Mouse (Mus musculus) inflammation-experienced regulatory T-cells, adult 6 months (primary cell): ENCODE data around the gene Gnptab. TPM values are rescaled to one million over a fixed set of nuclear protein-coding genes. Genes with fewer than 3 reads are reported as not detected.
"Not testable (repeated sequence)": the region's sequence is repeated elsewhere in the genome, so short reads cannot be mapped to it uniquely, and the experiment has no call there.

Source experiments
- ATAC-seq: one replicate; pipeline ENCODE4 v1.8.0; 2017
- polyA plus RNA-seq, 3 experiments: library from polyadenylated mRNA; unstranded; fragments of 100-300 nt; shearing (Covaris generic); gene quantifications; one replicate each; pipeline ENCODE4 v1.2.1; 2017

Gnptab gene
- 1 to 10 TPM; 6.5 to 9.1 (median 6.8) TPM for polyA plus RNA-seq

DNA sequence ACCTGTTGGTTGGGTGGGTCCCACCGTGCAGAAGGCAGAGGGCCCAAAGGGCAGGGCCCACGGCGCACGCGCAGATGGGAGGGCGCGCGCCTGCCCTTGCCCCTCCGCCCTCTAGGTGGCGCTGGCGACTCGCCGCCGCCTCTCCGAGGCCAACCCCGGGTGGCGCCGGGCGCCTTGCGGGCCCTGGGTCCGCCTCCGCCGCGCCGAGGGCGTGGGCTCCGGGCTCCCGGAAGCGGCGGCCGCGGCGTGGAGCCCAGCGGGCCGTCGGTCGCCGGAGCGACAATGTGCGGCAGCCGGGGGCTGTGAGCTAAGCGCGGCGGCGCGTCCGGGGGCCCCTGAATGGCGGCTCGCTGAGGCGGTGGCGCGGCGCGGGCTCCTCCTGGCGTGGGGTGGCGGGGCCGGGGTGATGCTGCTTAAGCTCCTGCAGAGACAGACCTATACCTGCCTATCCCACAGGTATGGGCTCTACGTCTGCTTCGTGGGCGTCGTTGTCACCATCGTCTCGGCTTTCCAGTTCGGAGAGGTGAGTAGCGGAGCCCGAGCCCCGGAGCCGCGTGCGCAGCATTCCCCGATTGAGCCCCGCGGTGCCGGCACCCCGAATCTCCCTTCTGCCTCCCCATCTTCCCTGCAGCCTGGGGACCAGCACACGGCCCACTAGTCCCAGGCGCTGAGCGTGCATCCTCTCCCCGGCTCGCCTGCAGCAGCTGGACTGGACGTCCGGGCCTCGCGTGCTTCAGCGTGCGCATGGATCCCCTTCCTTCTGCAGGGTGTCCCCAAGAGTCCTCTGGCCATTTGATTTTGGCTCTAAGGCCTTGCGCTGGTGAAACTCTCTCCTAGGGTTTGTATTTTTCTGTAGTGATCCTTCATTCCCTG, at the start of gene Gnptab, which contains the start of gene Dram1:
TSS of gene Gnptab (plus strand) at position 120 of the 873 bp plus-strand sequence.
TSS of gene Dram1 (minus strand) at position 68 of the 873 bp plus-strand sequence.
- peak; percentile 82 for ATAC-seq

- ATAC-seq, result no peak
Observed at GRCm38 (mm10) chr10:88330695-88331094, 48.2 kb upstream of the Gnptab start.

- no peak for ATAC-seq
Observed at GRCm38 (mm10) chr10:88340660-88341059, 38.3 kb upstream of the Gnptab start.

DNA sequence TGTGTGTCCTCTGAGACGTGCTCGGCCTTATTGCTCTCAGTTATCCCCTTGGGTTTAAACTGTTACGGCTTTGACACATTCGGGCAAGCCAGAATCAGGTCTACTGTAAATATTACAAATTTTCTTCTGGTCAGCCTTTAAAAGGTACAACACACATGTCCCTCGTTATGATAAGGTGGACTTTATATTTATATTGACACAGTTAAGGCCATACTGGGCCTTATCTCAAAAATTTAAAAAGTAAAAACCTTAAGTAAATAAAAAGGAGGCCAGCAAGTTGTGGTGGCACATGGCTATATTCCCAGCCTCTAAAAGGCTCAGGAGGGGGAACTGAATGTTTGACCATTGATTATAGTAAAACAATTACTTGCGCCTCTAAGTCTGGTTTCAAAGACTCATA, 37.6 kb upstream of the Gnptab start:
- no peak for ATAC-seq

DNA sequence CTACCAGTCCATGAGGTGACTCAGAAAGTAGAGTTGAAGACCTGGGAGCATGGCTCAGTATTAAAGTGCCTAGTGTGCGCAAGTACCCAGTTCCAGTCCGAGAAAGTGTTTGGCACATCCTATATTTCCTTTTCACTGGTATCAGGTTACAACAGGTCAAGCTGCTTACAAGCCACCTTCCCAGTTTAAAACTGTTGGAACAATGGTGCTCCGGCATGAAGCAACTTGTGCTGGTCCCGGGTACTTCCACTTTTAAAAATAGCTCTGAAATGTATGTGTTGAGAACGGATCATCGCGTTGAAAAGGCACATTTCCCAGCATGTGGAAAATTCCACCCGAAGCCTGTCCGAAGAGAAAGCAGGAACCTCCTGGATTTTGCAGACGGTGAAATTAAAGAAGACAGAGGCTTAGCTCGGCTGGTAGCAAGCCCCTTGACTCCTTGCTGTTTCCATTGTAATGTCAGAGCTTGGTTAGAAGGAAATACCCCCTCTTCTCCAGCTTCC, 33.0 kb upstream of the Gnptab start:
- ATAC-seq, result no peak

DNA sequence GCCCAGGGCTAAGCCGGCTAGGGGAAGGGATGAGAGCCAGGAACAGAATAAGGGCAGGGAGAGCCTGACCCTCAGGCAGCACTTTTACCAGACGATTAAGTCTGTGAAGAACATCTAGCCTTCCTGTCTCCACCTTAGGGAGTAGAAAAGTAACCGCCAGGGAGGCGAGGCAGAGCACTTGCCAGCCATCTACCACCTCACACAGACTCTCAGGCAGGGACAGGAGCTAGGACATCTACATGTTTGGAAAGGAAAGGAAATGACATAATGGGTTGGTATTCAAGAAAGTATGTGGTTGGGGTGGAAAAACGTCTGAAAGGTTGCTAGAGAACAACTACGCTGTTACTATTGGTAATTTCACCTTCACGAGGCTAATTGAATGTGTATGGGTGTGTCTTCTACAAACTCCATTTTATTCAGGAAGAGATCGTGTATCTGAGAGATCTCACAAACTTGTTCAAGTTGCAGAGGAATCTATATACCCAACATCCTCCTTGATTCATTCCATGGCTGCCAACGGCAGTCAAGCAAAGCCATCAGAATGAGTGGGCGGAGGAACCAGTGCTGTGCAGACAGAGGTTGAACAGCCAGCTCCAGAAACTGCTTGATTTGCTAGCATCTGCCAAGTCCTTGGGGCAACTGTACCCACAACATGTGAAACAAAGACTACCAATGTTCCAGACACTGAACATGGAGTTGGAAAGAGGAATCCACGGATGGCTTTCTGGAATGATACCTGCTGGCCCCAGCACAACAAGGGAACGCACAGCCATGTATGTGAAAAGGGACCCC, 32.3 kb upstream of the Gnptab start:
- peak; percentile 48 for ATAC-seq

GRCm38 (mm10) chr10:88349800-88350199, 29.1 kb upstream of the Gnptab start:
- no peak for ATAC-seq

- no peak for ATAC-seq
Observed at GRCm38 (mm10) chr10:88350687-88351086, 28.2 kb upstream of the Gnptab start.

GRCm38 (mm10) chr10:88351411-88352103, 27.4 kb upstream of the Gnptab start:
- ATAC-seq, result no peak

GRCm38 (mm10) chr10:88352549-88352948, 26.4 kb upstream of the Gnptab start:
- no peak for ATAC-seq

GRCm38 (mm10) chr10:88354599-88354998, 24.3 kb upstream of the Gnptab start:
- ATAC-seq, result no peak

GRCm38 (mm10) chr10:88356114-88356982, 22.6 kb upstream of the Gnptab start:
- peak; percentile 49 for ATAC-seq

DNA sequence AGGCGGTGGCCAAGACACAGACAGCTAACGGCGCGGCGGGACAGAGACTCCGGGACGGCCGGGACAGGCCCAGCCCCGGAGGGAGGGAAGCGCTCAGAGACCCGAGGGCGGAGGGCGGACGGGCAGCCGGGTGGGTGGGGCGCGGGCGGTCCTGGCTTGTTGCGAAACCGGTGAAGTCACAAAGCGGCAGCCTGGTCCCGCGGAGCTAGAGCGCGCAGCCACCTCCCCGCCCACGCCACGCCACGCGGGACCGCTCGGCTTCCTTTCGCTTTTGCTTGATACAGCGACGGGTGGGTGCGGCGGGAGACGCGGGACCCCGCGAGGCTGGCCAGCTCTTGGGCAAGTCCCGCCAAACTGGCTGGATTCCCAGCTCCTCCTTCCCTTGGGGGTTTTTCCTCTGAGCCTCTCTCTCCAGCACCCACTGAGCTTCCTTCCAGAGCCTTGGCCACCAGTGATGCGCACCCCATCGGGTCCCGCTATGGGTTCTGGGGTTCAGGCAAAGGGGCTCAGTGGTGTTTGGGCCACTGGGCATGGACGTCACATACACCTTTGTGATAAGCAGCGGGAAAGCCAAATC, 21.9 kb upstream of the Gnptab start:
- ATAC-seq, result peak; percentile 81

- no peak for ATAC-seq
Observed at GRCm38 (mm10) chr10:88362218-88362617, 16.7 kb upstream of the Gnptab start.

- ATAC-seq, result no peak
Observed at GRCm38 (mm10) chr10:88364221-88364620, 14.7 kb upstream of the Gnptab start.

DNA sequence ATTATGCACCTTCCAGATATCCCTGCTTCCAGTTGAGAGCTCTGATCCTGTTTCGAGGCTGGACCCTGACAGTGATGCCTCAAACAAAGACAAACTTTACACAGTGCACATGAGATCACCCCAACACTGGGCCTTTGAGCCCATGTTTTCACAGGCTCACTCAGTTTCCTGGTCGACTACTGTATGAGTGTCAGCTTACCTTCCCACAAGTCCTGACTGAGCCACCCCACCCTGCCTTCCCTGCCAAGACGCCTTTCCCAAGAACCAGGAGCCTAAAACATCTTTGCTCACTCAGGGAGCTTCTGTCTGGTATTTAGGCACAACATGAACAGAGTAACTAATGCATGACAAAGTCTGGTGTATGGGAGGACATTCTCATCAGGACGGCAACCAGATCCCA, 9.7 kb upstream of the Gnptab start:
- no peak for ATAC-seq

GRCm38 (mm10) chr10:88371793-88372192, 7.1 kb upstream of the Gnptab start:
- ATAC-seq, result no peak

DNA sequence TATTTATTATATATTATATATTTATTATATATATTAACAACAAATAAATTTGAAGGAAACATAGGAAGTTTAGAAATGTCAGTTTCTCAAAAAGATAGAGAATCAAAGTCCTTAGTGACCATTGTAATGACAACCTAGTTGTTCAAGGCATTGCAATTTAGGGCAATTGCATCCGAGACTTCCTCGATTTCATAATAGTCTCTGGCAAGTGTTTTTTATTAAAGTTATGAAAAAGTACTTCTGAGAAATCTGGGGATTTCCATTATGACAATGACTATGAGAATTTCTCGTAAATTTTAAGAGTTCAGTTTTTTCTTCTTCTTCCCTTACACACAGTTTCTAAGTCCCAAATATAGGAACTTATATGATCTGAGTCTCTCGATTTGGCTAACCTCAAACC, 6.5 kb upstream of the Gnptab start:
- no peak for ATAC-seq

DNA sequence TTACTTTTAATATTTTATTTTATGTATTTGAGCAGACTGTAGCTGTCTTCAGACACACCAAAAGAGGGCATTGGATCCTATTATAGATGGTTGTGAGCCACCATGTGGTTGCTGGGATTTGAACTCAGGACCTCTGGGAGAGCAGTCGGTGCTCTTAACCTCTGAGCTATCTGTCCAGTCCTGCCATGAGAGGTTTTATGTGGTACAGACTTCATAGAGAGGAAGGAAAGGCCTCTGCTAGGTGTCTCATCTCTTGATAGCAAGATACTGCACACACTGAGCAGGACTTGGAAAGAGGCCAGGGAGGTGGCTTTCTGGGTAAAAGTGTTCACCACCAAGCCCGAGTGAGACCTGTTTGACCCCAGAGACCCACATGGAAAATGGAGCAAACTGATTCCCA, 6.0 kb upstream of the Gnptab start:
- ATAC-seq, result not testable (repeated sequence)

GRCm38 (mm10) chr10:88374984-88375383, 3.9 kb upstream of the Gnptab start:
- ATAC-seq, result no peak

- ATAC-seq, result peak; percentile 49
Observed at GRCm38 (mm10) chr10:88376770-88377169, 2.2 kb upstream of the Gnptab start.
